Mouse (Mus musculus) CH12.LX (cell line): ENCODE measurements around the gene Cd164l2. TPM values are rescaled to one million over a fixed set of nuclear protein-coding genes. Genes with fewer than 3 reads are reported as not detected.

Source experiments
- DNase-seq: peaks from one replicate; pipeline ENCODE4 v3.0.0-alpha.2; 2013; ENCODE audit errors: extremely low read depth
- H3K27ac ChIP-seq: 2 replicates; pipeline ENCODE4 v1.5.1; 2012; ENCODE audit warnings: low read depth, mild to moderate bottlenecking, control low read depth, moderate library complexity; ENCODE audit not compliant: insufficient read depth
- H3K27me3 ChIP-seq: replicated peaks from 2 replicates; pipeline ENCODE3; 2012; ENCODE audit warnings: inconsistent platforms
- H3K36me3 ChIP-seq, 2 experiments: replicated peaks in 1 of 2; 2 replicates each; pipeline versions ENCODE3 to v1.6.1; 2012; ENCODE audit warnings: inconsistent platforms in 1 of 2, low read length in 1 of 2, mild to moderate bottlenecking in 1 of 2, mixed read lengths in 1 of 2, moderate library complexity in 1 of 2; ENCODE audit not compliant: control insufficient read depth in 1 of 2, insufficient read depth in 1 of 2
- H3K4me1 ChIP-seq, 2 experiments: 2 replicates each; pipeline ENCODE4 v1.6.1; 2012; ENCODE audit warnings: inconsistent platforms in 1 of 2, moderate library complexity in 1 of 2; ENCODE audit not compliant: insufficient read depth in 2 of 2, control insufficient read depth in 1 of 2
- H3K4me2 ChIP-seq: 2 replicates; pipeline ENCODE4 v1.6.1; 2012; ENCODE audit warnings: low read depth, mild to moderate bottlenecking, control low read depth; ENCODE audit not compliant: poor library complexity, insufficient read depth, severe bottlenecking
- H3K4me3 ChIP-seq, 3 experiments: fragments of 150-350 bp in 1 of 3; sonication (generic) in 1 of 3; replicated peaks in 1 of 3; 2 replicates each; pipeline versions ENCODE3 to v1.5.1; 2011 to 2012; ENCODE audit warnings: low read depth in 2 of 3, low read length in 2 of 3, mild to moderate bottlenecking in 2 of 3, moderate library complexity in 2 of 3, control low read depth in 1 of 3, improper control_type of control experiment in 1 of 3, inconsistent platforms in 1 of 3, mixed read lengths in 1 of 3; ENCODE audit not compliant: poor library complexity in 1 of 3
- H3K79me2 ChIP-seq: replicated peaks from 2 replicates; pipeline ENCODE4 v1.6.1; 2012; ENCODE audit warnings: mild to moderate bottlenecking, moderate library complexity; ENCODE audit not compliant: control insufficient read depth, poor library complexity, insufficient read depth, severe bottlenecking; ENCODE audit errors: extremely low read depth
- H3K9ac ChIP-seq: 2 replicates; pipeline ENCODE4 v1.6.1; 2012; ENCODE audit warnings: low read depth, mild to moderate bottlenecking, control low read depth, moderate library complexity; ENCODE audit not compliant: insufficient read depth
- H3K9me3 ChIP-seq: replicated peaks from 2 replicates; pipeline ENCODE3; 2012; ENCODE audit warnings: low read length, inconsistent platforms, mixed read lengths
- ELF1 ChIP-seq: IDR thresholded peaks from 2 replicates; pipeline ENCODE4 v1.6.1; 2014; ENCODE audit warnings: low read depth, mild to moderate bottlenecking, inconsistent platforms, low read length, improper control_type of control experiment
- EP300 ChIP-seq: IDR thresholded peaks from 2 replicates; pipeline ENCODE4 v1.6.1; 2011; ENCODE audit warnings: low read length, improper control_type of control experiment
- ETS1 ChIP-seq: conservative IDR thresholded peaks from 2 replicates; pipeline ENCODE4 v1.6.1; 2012; ENCODE audit warnings: low read depth, mild to moderate bottlenecking, inconsistent platforms, low read length, improper control_type of control experiment, moderate library complexity
- IRF4 ChIP-seq: IDR thresholded peaks from 2 replicates; pipeline ENCODE4 v1.6.1; 2014; ENCODE audit warnings: low read depth, mild to moderate bottlenecking, inconsistent platforms, low read length, improper control_type of control experiment
- JUN ChIP-seq: IDR thresholded peaks from 2 replicates; pipeline ENCODE4 v1.6.1; 2011; ENCODE audit warnings: low read depth, mild to moderate bottlenecking, low read length, improper control_type of control experiment, moderate library complexity; ENCODE audit not compliant: insufficient read depth
- MAFK ChIP-seq: IDR thresholded peaks from 2 replicates; pipeline ENCODE4 v1.6.1; 2011; ENCODE audit warnings: low read length, improper control_type of control experiment; ENCODE audit not compliant: insufficient replicate concordance
- MXI1 ChIP-seq: IDR thresholded peaks from 2 replicates; pipeline ENCODE4 v1.6.1; 2011; ENCODE audit warnings: mild to moderate bottlenecking, low read depth, low read length, improper control_type of control experiment
- MYC ChIP-seq: IDR thresholded peaks from 2 replicates; pipeline ENCODE4 v1.6.1; 2011; ENCODE audit warnings: low read depth, mild to moderate bottlenecking, improper control_type of control experiment, low read length
- NELFE ChIP-seq: IDR thresholded peaks from 2 replicates; pipeline ENCODE4 v1.6.1; 2011; ENCODE audit warnings: low read depth, low read length, improper control_type of control experiment
- POLR2AphosphoS2 ChIP-seq: IDR thresholded peaks from 2 replicates; pipeline ENCODE4 v1.6.1; 2011; ENCODE audit warnings: low read depth, low read length, improper control_type of control experiment
- RCOR1 ChIP-seq: conservative IDR thresholded peaks from 2 replicates; pipeline ENCODE4 v1.6.1; 2012; ENCODE audit warnings: low read depth, mild to moderate bottlenecking, inconsistent platforms, low read length, improper control_type of control experiment
- SIN3A ChIP-seq: IDR thresholded peaks from 2 replicates; pipeline ENCODE4 v1.6.1; 2012; ENCODE audit warnings: low read length, improper control_type of control experiment, inconsistent platforms
- SMC3 ChIP-seq: IDR thresholded peaks from 2 replicates; pipeline ENCODE4 v1.6.1; 2011; ENCODE audit warnings: low read depth, low read length, improper control_type of control experiment
- TBP ChIP-seq: conservative IDR thresholded peaks from 2 replicates; pipeline ENCODE4 v1.6.1; 2011; ENCODE audit warnings: low read depth, low read length, improper control_type of control experiment
- TCF12 ChIP-seq: IDR thresholded peaks from 2 replicates; pipeline ENCODE4 v1.6.1; 2014; ENCODE audit warnings: low read depth, mild to moderate bottlenecking, inconsistent platforms, low read length, improper control_type of control experiment
- USF1 ChIP-seq: IDR thresholded peaks from 2 replicates; pipeline ENCODE4 v1.6.1; 2014; ENCODE audit warnings: low read depth, mild to moderate bottlenecking, inconsistent platforms, low read length, improper control_type of control experiment
- USF2 ChIP-seq: conservative IDR thresholded peaks from 2 replicates; pipeline ENCODE4 v1.6.1; 2011; ENCODE audit warnings: low read depth, low read length, improper control_type of control experiment
- dilution Hi-C: fragments of 300-500 bp; cut with MboI; formaldehyde crosslinking; loops from 2 replicates; pipeline ENCODE4 v1.14.3; 2020; ENCODE audit warnings: low sequenced_read_pairs; ENCODE audit not compliant: extremely low pct_unique_long_range_greater_than_20kb, extremely low pct_ligation_motif_present
- in situ Hi-C: fragments of 300-500 bp; cut with MboI; formaldehyde crosslinking; loops from 3 replicates; pipeline ENCODE4 v1.14.3; 2019; ENCODE audit warnings: low sequenced_read_pairs, low pct_ligation_motif_present, low pct_unique_long_range_greater_than_20kb, mixed read lengths
- polyA plus RNA-seq: library from polyadenylated mRNA; unstranded; fragments of >175 nt; gene quantifications from 2 replicates; pipeline ENCODE4 v1.2.1, GENCODE M21; 2012; ENCODE audit warnings: low read depth; ENCODE audit not compliant: insufficient read length
- total RNA-seq, 2 experiments: library from RNA; depleted of rRNA; stranded (reverse); fragments of 300-350 nt in 1 of 2; fragments of >200 nt in 1 of 2; gene quantifications; 2 replicates each; pipeline ENCODE4 v1.2.3; 2012 to 2014

Gene Cd164l2
- total and polyA plus RNA-seq, 3 experiments, result not detected

- in situ Hi-C loops, result no loop called here
- Histone ChIP-seq H3K4me3 (no peak overlapping the region), H3K27me3 (no peaks in the 10 kb centered on the region), H3K4me2 (no peak overlapping the region), H3K36me3 (peaks cover 47 to 72% of the 10 kb centered on the region in 2 experiments), H3K27ac (no peak overlapping the region), H3K79me2 (peaks cover 10% of the 10 kb centered on the region), H3K4me1 (peaks cover 30 to 86% of the 10 kb centered on the region in 2 experiments), H3K9ac (no peak overlapping the region), H3K9me3 (no peaks in the 10 kb centered on the region)
- TF ChIP-seq MXI1 (no peak), EP300 (no peak), SMC3 (no peak), SIN3A (no peak), USF1 (no peak), ETS1 (no peak), TBP (no peak), JUN (no peak), RCOR1 (no peak), ELF1 (no peak), POLR2AphosphoS2 (no peak), TCF12 (no peak)
- dilution Hi-C loops, result no loop called here
- DNase-seq, result no peak
Measured at GRCm38 (mm10) chr4:133265759-133266158, 53.8 kb downstream of the Cd164l2 start.

- TF ChIP-seq TBP (no peak), IRF4 (no peak), MAFK (no peak), MYC (no peak), NELFE (no peak), ELF1 (no peak), USF2 (no peak)
- peaks cover 11% of the 10 kb centered on the region for H3K79me2 ChIP-seq
- no peaks in the 10 kb centered on the region for H3K9me3 ChIP-seq
- peaks cover 27 to 82% of the 10 kb centered on the region in 2 experiments for H3K4me1 ChIP-seq
- H3K4me3 ChIP-seq, result no peak overlapping the region
- in situ Hi-C loops (no loop called here), dilution Hi-C loops (no loop called here)
- H3K9ac ChIP-seq, result no peak overlapping the region
- DNase-seq, result no peak
- no peak overlapping the region for H3K27ac ChIP-seq
- peaks cover 47 to 67% of the 10 kb centered on the region in 2 experiments for H3K36me3 ChIP-seq
- no peak overlapping the region for H3K4me2 ChIP-seq
- H3K27me3 ChIP-seq, result no peaks in the 10 kb centered on the region
Measured at GRCm38 (mm10) chr4:133266248-133266880, 54.4 kb downstream of the Cd164l2 start.
